Mouse (Mus musculus): ENCODE results near the gene Mfrp. TPM values are rescaled to one million over a fixed set of nuclear protein-coding genes. Genes with fewer than 3 reads are reported as not detected.
A peak's percentile ranks its signal among the peaks of the same experiment; 100 is the strongest.

Mfrp gene
- polyA plus RNA-seq, 1 experiment, result 0.05 TPM

DNA sequence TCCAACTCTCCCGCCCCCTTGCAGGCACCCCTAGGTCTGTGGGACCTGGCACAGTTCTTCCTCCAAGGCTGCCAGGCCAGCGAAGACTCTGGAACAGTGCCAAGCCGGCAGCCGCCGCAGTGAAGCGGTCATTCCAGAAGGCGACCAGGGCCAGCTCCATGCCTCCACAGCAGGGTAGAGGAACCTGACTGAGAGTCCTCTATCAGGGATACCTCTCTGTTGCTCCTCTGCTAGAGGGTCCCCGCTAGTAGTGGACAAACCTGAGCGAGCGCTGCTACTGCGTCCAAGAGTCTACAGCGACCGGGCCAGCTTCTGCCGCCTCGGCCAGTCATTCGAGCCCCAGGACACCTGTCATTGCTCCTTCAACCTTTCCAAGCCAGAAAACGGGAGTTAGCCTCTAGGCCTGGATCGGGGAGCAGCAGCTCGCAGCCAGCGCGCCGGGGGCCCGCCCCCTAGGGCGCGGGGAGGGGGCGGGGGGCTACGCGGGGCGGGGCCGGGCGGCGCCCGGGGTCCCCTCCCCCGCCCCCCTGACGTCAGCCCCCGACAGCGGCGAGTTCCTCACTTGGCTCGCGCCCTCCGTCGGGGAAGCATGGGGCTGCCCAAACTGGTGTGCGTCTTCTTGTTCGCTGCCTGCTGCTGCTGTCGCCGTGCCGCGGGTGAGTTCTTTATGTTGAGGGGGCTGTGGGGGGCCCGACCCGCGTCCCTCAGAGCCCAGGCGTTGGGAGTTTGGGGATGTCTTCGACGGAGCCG is 32.7 kb downstream of the Mfrp start, which contains the start of gene Mcam:
Mcam (plus strand) TSS at position 369 of the 750 bp plus-strand sequence.
- no peaks in the 10 kb centered on the region for H3K36me3 ChIP-seq (ENCODE audit: control insufficient read depth, insufficient read depth)
- H3K79me3 ChIP-seq (ENCODE audit: low read depth), result no peaks in the 10 kb centered on the region
- H3K4me3 ChIP-seq (ENCODE audit: insufficient read depth, poor library complexity, severe bottlenecking), result peak within 1 kb of the TSS; percentile 39
- H3ac ChIP-seq (ENCODE audit: control insufficient read depth, insufficient read length, low read depth), result peak within 1 kb of the TSS; percentile 33
- TF ChIP-seq CEBPB (IDR thresholded peaks at IDR 0.05; ENCODE audit: low read depth) (no peak), MAX (IDR thresholded peaks at IDR 0.05) (no peak), CTCF (IDR thresholded peaks at IDR 0.05; ENCODE audit: control insufficient read depth, insufficient read depth, insufficient read length) (no peak), MYOG (IDR thresholded peaks at IDR 0.05; ENCODE audit: control insufficient read depth, extremely low read depth, insufficient read length) (no peak), MYOD1 (IDR thresholded peaks at IDR 0.05; ENCODE audit: control insufficient read depth, insufficient read length, low read depth) (peak; percentile 27), USF1 (IDR thresholded peaks at IDR 0.05; ENCODE audit: low read depth) (no peak), FOSL1 (IDR thresholded peaks at IDR 0.05; ENCODE audit: insufficient read depth, low read length, poor library complexity, severe bottlenecking) (no peak)
- H3K79me2 ChIP-seq (ENCODE audit: control insufficient read depth, insufficient read depth), result no peaks in the 10 kb centered on the region
- H3K27me3 ChIP-seq (ENCODE audit: control insufficient read depth, insufficient read depth, insufficient read length), result no peaks in the 10 kb centered on the region

GRCm38 (mm10) chr9:44134851-44135730 is 33.6 kb downstream of the Mfrp start:
- TF ChIP-seq FOSL1 (IDR thresholded peaks at IDR 0.05; ENCODE audit: insufficient read depth, low read length, poor library complexity, severe bottlenecking), result no peak
- TF ChIP-seq MYOG (IDR thresholded peaks at IDR 0.05; ENCODE audit: control insufficient read depth, extremely low read depth, insufficient read length), result no peak
- TF ChIP-seq CTCF (IDR thresholded peaks at IDR 0.05; ENCODE audit: control insufficient read depth, insufficient read depth, insufficient read length), result no peak
- no peak for TF ChIP-seq USF1 (IDR thresholded peaks at IDR 0.05; ENCODE audit: low read depth)
- TF ChIP-seq CEBPB (IDR thresholded peaks at IDR 0.05; ENCODE audit: low read depth), result no peak
- no peak for TF ChIP-seq MAX (IDR thresholded peaks at IDR 0.05)
- TF ChIP-seq MYOD1 (IDR thresholded peaks at IDR 0.05; ENCODE audit: control insufficient read depth, insufficient read length, low read depth), result no peak
- Histone ChIP-seq H3K27me3 (ENCODE audit: control insufficient read depth, insufficient read depth, insufficient read length) (no peaks in the 10 kb centered on the region), H3K4me3 (ENCODE audit: insufficient read depth, poor library complexity, severe bottlenecking) (peak overlapping the region; percentile 39), H3ac (ENCODE audit: control insufficient read depth, insufficient read length, low read depth) (peak overlapping the region; percentile 34), H3K79me2 (ENCODE audit: control insufficient read depth, insufficient read depth) (no peaks in the 10 kb centered on the region), H3K36me3 (ENCODE audit: control insufficient read depth, insufficient read depth) (no peaks in the 10 kb centered on the region), H3K79me3 (ENCODE audit: low read depth) (no peaks in the 10 kb centered on the region)

DNA sequence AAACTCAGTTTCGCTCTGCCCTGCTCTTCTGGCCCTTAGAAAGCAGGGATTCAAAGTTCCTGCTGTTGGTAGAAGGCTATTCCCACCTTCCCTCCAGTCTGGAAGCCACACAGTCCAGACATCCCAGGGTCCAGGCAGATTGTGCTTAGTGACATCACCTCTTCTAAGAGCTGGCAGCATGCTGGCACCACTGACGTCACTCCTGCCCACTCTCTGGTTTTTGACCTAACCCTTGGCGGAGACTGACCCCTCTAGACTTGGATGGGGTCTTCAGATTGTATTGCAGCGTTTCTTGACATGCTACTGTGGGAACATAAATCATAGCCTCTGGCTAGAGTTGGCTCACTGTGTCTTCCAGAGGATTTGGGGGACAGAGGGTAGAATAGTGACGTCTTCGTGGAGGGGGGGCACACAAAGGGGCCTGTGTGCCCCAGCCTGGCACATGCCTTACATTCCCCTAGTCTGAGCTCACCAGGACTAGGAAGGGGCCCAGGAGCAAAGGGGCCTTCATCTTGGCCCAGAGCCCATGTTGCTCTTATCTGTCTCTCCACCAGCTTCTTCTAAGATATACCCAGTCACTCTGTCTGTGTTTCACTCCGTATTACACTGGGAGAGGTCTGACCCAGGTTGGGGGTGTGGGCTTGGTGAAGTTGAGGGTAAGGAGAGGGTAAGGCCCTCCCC is 34.3 kb downstream of the Mfrp start:
- peak overlapping the region; percentile 39 for H3K4me3 ChIP-seq (ENCODE audit: insufficient read depth, poor library complexity, severe bottlenecking)
- TF ChIP-seq CTCF (IDR thresholded peaks at IDR 0.05; ENCODE audit: control insufficient read depth, insufficient read depth, insufficient read length) (no peak), USF1 (IDR thresholded peaks at IDR 0.05; ENCODE audit: low read depth) (no peak)
- no peaks in the 10 kb centered on the region for H3K79me3 ChIP-seq (ENCODE audit: low read depth)
- H3K36me3 ChIP-seq (ENCODE audit: control insufficient read depth, insufficient read depth), result no peaks in the 10 kb centered on the region
- H3K27me3 ChIP-seq (ENCODE audit: control insufficient read depth, insufficient read depth, insufficient read length), result no peaks in the 10 kb centered on the region
- H3K79me2 ChIP-seq (ENCODE audit: control insufficient read depth, insufficient read depth), result no peaks in the 10 kb centered on the region
- H3ac ChIP-seq (ENCODE audit: control insufficient read depth, insufficient read length, low read depth), result peak overlapping the region; percentile 34

DNA sequence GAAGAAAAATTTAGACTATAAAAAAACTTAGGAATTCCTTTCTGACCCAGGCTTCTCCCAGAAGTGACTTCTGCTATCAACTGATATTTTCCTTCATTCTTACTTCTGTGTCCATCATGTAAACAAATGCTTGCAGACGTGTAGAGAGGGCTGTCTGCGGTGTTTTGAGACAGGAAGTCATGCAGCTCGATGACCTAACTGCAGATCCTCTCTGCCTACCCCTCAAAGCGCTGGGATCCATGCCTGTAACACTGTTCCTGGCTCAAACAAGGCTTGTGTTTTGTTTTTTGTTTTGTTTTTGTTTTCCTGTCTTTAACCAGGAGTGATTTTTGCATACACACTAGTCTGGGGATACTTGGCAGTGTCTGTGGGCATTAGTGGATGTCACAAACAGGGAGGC is 36.3 kb downstream of the Mfrp start:
- Histone ChIP-seq H3K79me3 (ENCODE audit: low read depth) (no peaks in the 10 kb centered on the region), H3ac (ENCODE audit: control insufficient read depth, insufficient read length, low read depth) (no peak overlapping the region), H3K79me2 (ENCODE audit: control insufficient read depth, insufficient read depth) (no peaks in the 10 kb centered on the region), H3K27me3 (ENCODE audit: control insufficient read depth, insufficient read depth, insufficient read length) (no peaks in the 10 kb centered on the region), H3K4me3 (ENCODE audit: insufficient read depth, poor library complexity, severe bottlenecking) (no peak overlapping the region), H3K36me3 (ENCODE audit: control insufficient read depth, insufficient read depth) (peaks cover 5% of the 10 kb centered on the region)
- TF ChIP-seq CEBPB (IDR thresholded peaks at IDR 0.05; ENCODE audit: low read depth) (no peak), USF1 (IDR thresholded peaks at IDR 0.05; ENCODE audit: low read depth) (no peak), MYOD1 (IDR thresholded peaks at IDR 0.05; ENCODE audit: control insufficient read depth, insufficient read length, low read depth) (no peak), MYOG (IDR thresholded peaks at IDR 0.05; ENCODE audit: control insufficient read depth, extremely low read depth, insufficient read length) (no peak), FOSL1 (IDR thresholded peaks at IDR 0.05; ENCODE audit: insufficient read depth, low read length, poor library complexity, severe bottlenecking) (no peak), MAX (IDR thresholded peaks at IDR 0.05) (no peak), CTCF (IDR thresholded peaks at IDR 0.05; ENCODE audit: control insufficient read depth, insufficient read depth, insufficient read length) (no peak)

DNA sequence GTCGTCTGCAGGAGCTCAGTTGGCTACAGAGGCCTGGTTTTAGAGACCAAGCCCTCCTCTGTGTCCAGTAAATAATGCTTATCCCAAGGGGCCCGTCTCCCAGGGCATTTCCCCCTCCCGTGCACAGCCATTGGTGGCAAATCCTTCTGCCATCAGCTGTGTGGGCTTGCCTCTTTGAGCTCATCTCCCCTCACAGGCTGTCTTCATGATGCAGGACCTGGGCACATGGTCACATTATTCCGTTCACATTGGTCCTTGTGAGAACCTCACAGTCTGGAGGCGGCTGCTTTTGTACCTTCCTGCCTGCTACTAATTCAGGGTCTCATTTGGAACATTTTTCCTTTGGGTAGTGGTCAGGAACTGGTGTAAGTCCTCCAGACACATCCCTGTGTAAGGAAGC is 40.4 kb downstream of the Mfrp start:
- peaks cover 26% of the 10 kb centered on the region for H3K36me3 ChIP-seq (ENCODE audit: control insufficient read depth, insufficient read depth)

More for the DNA sequence above, 40.4 kb downstream of the Mfrp start:
- Histone ChIP-seq H3K79me3 (ENCODE audit: low read depth) (no peaks in the 10 kb centered on the region), H3ac (ENCODE audit: control insufficient read depth, insufficient read length, low read depth) (no peak overlapping the region), H3K79me2 (ENCODE audit: control insufficient read depth, insufficient read depth) (no peaks in the 10 kb centered on the region), H3K4me3 (ENCODE audit: insufficient read depth, poor library complexity, severe bottlenecking) (no peak overlapping the region), H3K27me3 (ENCODE audit: control insufficient read depth, insufficient read depth, insufficient read length) (no peaks in the 10 kb centered on the region)
- TF ChIP-seq MAX (IDR thresholded peaks at IDR 0.05) (no peak), CEBPB (IDR thresholded peaks at IDR 0.05; ENCODE audit: low read depth) (no peak), MYOG (IDR thresholded peaks at IDR 0.05; ENCODE audit: control insufficient read depth, extremely low read depth, insufficient read length) (no peak), USF1 (IDR thresholded peaks at IDR 0.05; ENCODE audit: low read depth) (no peak), FOSL1 (IDR thresholded peaks at IDR 0.05; ENCODE audit: insufficient read depth, low read length, poor library complexity, severe bottlenecking) (no peak), MYOD1 (IDR thresholded peaks at IDR 0.05; ENCODE audit: control insufficient read depth, insufficient read length, low read depth) (no peak), CTCF (IDR thresholded peaks at IDR 0.05; ENCODE audit: control insufficient read depth, insufficient read depth, insufficient read length) (no peak)

Measured in C2C12 (cell line).